Mouse (Mus musculus) urinary bladder, postnatal 4 days (tissue): ENCODE measurements around the gene Pip4k2c.
A peak's percentile ranks its signal among the peaks of the same experiment; 100 is the strongest.

Experiments used
- DNase-seq, 2 experiments: peaks; one replicate each; pipeline ENCODE4 v3.0.0; 2021 to 2022; ENCODE audit warnings: low spot score in 2 of 2

Pip4k2c gene

DNA sequence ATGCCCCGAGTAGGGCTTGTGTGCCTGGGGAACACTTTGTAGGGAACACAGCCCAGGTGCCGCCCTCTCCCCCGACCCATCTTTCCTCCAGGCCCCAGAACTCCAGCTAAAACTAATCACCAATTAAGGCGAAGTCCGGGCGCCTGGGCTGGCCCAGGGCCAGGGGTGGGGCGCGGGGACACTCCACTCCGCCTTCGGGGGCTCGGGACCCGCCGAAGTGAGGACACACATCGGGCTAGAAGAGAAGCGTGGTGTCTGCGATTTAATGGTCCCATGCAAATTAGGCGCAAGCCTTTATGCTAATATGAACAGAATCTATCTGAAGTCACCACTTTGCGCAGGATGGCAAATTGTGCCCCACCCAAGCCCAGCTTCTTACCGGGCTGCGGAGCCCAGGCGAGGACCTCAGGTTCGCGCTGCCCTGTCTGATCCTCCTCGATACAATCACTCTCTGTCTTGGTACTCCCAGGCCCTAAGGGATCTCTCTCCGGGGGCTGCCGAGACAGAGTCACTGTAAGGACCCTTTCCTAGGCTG, 22.2 kb downstream of the Pip4k2c start:
- DNase-seq: peak in 1 of 2 experiments; percentile 55

DNA sequence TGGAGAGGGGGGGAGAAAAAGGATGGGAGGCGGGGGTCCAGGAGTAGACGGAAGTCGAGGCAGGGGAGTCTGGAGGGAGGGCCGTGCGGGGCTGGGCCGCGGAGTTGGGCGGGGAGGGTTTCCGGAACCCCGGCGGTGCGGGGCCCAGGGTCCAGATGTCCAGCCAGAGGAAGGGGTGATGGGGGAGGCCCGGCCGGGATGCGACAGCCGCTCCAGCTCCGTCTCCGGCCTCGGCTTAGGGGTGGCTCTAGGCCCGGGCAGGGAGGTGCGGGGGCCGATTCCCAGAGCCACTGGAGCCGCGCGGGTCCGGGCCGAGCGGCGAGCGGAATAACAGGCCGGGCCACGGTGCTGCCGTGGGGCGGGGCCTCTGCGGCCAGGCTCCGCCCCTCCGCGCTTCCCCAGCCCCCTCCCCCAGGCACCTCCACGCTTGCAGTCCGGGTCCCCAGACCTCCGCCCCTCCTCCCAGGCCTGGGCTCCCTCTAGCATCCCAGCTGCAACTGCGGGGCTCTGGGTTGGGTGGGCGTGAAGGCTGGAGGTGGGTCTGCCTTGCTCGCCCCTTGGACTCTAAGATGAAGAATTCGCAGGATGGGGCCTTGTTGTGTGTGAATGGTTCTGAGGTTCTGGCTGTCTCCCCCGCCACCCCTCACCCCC, 22.8 kb downstream of the Pip4k2c start:
- DNase-seq: peak; percentile 67 to 68

DNA sequence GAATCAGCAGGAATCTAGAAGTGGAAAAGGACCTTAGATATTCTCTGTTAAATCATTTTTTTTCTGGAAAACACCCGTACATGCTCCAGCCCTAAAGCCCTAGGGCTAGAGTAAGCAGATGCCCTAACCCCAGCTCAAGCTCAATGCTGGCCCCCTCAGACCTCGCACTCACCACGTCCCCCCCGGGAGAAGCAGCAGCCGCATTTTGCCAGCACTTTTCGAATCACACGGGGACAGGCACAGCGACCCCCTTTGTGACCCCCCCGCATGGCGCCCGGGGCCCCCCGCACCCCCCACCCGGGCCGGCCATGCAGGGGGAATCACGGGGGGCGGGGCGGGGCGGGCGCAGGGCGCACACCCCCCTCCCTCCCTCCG, 23.3 kb downstream of the Pip4k2c start:
- DNase-seq: no peak

DNA sequence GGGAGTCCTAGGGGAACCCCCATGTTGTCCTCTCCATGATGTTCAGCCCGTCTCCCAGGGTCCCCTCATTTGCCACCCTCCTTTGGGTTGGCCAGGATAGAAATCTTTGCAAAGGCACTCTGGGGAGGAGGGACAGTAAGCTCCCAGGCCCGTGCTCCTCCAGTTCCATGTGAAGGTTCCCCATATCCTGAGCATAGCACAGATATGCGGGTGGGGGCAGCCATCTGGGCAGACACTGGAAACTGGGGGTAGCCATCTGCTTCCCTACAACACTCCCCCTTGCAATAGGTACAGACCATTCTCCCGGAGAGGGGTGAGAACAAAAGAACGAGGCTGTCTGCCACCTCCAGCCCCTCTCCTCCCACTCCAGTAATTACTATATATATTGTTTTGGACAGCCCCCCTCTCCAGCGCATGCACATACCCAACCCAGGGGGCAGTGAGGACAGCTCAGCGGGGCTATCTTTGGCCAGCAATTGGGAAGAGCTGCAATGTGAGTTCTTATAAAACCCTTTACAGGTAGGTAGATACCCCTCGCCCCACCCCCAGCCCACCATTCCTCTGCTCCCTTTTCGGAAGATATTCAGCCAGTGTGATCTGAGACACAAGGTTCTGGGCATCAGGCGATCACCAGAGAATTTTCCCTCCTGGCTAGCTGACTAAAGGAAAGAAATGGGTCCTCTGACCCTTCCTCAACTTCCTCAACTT, 23.9 kb downstream of the Pip4k2c start:
- no peak for DNase-seq

DNA sequence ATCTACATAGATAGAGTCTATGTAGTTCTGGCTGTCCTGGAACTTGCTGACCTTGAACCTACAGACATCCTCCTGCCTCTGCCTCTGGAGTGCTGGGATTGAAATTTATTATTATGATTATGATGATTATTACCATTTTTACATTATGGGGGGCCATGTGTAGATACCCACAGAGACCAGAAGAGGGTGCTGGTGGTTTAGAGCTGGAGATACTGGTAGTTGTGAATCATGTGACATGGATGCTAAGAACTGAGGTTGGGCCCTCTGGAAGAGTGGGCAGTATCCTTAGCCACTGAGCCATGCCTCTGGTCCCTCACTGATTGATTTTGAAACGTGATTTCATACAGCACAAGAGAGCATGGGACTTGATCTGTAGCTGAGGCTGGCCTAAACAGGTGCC, 24.9 kb downstream of the Pip4k2c start:
- no peak for DNase-seq

DNA sequence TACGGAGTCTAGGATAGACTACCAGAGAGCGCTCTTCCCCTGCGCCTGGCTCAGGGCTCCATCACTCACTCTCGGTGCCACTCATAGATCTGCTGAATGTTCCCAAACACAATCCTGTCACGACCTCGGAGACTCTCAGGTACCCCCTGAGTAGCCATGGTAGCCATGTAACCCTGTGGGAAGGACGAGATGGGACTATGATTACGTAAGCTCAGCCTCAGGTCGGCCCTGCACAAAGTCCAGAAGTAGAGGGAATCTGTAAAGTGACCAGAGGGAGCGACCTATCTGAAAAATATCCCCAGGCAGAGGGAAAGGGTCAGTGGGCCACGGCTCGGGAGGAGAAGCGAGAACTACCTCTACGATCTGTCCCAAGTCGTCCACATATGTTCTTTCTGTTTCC, 25.9 kb downstream of the Pip4k2c start:
- DNase-seq: no peak

DNA sequence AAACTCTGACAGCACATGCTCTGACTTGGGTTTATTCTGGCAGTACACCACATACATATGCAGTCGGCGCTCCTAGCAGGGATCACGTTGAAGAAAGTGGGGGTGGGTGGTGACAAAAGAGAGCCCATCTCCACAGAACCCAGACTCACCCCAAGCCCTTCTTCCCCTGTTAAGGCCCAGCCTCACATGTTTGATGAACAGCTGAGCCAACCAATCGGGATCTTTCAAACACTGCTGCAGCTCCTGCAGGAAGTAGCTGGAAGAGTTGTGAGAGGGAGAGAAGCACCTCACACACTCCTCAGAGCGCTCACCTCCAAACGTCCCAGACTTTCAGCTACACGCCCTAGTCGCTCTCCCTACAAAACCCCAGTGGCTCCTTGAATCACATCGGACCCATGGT, 26.3 kb downstream of the Pip4k2c start:
- DNase-seq: no peak

DNA sequence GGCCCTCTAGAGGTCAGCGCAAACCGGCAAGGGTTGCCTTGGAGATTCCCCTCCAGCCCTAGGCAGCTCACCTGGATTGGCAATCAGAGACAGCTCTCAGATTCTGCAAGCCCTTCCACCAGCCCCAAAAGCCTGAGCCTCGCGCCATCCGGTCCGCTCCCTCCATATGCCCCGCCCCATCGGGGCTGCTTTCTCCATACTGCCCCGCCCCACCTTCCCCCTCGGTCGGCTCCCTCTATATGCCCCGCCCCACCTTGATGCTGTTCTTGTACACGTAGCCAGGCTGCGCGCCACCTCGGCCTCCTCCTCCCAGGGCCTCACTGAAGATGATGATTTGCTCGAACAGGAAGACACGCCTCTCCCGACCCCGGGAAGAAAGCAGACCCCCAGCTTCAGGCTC, 27.6 kb downstream of the Pip4k2c start:
- DNase-seq: peak in 1 of 2 experiments; percentile 56

DNA sequence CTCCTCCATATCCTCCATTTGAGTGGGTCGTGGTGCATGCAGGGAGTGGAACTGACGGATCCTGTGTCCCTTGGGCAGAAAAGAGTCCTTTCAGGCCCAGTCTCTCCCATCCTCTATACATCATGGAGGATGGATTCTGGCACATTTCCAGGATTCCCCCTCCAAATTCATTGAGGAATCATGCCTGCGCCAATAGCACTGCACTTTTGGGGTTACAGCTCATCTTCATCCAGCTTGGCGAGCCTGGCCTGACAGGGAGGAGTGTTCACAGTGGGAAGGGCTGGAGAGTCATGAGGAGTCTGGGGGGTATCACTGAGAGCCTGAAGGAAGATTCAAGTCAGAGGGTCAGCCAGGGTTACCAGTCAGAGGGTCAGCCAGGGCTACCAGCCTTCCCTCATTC, 28.8 kb downstream of the Pip4k2c start:
- peak in 1 of 2 experiments; percentile 57 for DNase-seq

DNA sequence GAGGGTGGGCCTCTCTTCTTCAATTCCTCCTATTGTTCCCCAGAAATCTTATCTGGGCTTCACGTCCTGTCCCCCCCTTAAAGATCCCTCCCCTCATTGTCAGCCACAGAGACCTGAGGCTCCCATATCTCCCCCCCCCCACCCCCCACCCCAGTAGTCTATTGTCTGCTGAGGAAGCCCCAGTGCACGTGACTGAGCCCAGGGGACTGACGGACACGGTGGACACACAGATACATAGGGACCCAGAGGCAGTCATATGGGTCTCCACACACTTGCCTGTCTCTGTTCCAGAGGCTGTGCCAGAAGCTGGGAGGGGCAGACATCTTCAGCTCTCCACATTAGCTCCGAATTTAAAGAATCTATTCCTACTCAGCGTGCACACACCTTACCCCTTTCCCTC, 29.8 kb downstream of the Pip4k2c start:
- DNase-seq: no peak

DNA sequence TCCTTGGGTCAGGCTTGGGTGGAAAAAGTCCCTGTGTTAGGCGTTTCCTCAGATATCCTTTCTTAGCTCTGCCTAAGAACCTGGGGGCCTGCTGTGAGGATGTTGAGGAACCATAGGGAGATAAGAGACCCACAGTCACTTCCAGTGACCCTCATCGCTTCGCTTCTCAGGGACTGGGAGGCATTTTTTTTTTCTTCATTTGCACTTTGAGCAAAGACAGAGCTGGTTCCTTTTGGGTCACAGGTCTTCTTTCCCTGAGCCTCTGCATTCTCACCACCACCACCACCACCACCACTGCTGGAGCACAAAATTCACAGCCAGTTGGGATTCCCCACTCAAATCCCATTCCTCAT, 30.7 kb downstream of the Pip4k2c start:
- DNase-seq: no peak

DNA sequence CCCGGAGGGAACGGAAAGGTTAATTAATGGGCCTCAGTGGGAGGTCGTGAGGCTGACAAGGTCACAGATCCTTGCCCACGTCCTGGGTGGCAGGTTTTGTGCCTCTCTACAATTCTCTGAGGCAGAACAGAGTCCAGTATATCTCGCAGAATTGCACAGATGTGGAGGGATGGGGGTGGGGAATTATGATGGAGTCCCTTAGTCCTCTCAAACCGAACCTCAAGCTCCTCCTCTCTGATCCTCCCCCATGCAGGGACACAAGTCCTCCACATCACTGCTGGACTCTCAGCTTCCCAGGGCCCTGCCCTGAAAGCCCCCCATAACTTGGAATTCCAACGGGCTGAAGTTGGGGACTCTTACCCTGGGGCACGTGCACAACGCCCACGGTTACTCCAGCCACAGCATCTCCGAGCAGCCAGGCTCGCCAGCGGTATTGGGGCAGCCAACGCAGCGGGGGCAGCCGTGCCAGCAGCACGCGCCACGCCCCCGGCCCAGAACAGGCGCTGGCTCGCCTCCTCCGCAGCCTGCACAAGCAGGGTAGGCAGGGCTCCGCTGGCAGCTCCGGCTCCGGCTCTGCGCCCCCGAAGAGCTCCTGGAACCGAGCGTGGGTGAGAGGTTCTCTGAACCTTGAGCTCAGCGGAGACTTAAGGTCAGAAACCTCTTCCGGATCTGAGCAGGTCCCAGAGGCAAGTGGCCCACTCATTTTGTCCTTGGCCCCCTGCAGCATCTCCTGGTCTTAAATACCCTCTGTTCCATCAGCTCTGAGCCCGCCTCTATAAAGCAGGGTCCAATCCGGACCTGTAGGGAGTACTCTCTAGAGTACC, 31.3 kb downstream of the Pip4k2c start, which contains the start of gene Slc26a10:
TSS of gene Slc26a10 (minus strand) at position 775 of the 824 bp plus-strand sequence.
- DNase-seq: peak in 1 of 2 experiments; percentile 62

DNA sequence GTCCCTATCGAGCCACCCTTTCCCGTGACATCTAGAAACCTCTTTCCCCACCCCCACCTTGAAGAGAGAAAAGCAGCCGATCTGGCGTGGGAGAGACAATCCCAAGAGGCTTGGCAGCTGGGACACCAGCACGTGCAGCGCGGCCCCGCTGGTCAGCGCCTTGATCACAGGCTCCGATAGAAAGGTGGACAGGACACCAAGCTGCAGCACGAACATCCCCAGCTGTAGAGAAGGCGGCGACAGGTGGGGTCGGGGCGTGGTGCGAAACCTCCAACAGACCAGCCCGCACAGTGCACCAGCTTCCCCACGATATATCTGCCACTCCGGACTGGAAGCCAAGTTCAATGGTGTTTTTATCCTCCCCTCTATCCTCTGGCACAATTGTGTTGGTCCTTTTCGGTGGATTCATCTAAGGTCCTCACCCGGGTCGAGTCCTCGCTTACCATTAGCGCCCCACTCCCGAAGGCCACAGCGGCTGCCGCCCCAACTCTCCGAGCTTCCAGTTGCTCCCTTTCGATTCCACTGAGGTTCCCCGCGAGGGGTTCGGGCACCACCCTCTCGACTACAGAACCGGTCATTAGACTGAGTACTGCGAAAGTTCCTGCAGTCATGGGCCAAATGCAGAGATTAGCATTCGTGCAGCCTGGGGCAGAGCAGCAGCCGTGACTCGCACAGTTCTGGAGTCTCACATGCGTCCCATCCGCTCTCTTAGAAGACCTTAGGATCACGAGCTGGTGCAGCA, 32.9 kb downstream of the Pip4k2c start:
- no peak for DNase-seq

DNA sequence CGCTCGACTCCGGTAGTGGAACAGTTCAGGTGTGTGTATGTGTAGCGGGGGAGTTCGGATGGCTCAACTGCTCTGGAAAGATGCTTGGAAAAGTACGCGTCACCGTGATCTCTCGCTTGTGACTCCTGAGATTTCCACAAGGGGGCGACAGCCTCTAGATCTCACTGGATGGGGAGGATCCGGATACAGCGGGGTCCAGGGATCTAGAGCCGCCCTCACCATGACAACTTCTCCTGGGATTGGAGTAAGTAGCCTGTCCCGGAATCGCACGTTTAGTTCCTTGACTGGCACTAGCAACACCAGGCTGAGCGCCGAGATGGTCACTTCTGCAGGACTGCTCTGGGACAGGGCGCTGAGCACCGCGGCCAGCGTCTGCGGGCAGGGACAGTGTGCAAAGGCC, 33.7 kb downstream of the Pip4k2c start:
- DNase-seq: peak in 1 of 2 experiments; percentile 77

DNA sequence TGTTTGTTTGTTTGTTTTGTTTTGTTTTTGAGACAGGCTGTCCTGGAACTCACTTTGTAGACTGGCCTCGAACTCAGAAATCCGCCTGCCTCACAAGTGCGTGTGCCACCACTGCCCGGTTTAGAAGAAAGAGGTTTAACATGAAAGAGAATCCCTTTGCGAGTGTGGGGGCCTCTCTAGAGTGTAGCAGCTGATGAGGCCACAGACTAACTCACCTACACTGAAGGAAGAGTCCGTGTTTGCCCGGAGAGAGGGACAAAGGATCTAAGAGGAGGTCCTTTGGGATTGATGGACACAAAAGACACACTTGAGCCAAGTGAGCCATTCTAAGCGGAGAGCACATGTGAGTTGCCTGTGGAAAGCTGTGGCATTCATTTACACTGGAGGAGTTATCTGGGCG, 34.1 kb downstream of the Pip4k2c start:
- no peak for DNase-seq

DNA sequence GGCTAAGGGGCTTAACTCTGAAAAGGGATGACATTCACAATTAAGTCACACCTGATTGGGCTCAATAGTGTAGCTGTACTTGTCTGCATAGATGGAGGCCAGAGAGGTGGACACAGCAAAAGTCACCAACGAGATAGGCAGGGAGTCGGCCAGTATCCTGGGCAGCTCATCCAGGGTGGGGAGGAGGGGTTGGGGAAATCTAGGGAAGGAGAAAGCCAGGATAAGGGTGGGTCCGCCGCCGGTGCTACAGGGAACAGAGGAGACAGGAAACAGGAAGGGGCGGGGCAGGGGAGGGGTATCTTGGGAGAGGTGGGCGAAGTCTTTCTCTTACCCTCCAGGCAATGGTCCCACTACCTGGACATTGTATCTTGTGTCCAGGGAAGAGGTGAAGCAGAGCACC, 34.6 kb downstream of the Pip4k2c start:
- DNase-seq: no peak

DNA sequence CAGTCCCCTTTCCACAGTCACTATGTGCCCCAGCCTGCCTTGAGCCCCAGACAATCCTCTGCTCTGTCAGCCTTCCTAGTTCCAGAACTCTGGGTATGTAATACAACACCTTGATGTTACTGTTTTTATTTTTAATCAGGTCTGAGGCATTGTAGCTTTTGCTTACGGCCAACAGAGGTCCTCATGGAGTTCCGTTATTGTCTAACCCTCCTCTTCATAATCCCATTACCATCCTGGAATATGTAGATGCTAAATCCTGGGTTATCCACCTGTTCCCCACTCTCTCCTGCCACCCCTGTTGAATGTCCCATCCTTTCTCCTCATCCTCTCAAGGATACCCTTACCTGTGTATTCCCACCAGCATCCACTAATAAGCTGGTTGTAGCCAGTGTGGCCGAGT, 35.2 kb downstream of the Pip4k2c start:
- no peak for DNase-seq

DNA sequence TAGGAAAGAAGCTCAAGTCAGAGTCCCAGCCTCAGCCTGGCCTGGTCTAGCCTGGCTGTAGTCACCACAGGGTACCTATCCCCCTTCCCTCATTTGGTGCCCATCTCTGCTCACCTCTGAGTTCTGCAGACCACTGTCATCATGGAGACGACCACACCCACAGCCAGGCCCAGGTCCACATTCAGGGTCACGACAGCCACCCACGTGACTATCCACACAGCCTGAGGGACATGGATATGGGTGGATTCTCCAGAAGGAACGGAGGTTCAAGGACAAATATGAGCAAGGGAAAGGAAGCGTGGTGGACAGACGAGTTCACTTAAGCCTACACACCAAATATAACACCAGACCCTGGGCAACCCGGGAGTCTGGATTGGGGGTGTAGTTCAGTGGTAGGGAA, 37.2 kb downstream of the Pip4k2c start:
- DNase-seq: no peak

DNA sequence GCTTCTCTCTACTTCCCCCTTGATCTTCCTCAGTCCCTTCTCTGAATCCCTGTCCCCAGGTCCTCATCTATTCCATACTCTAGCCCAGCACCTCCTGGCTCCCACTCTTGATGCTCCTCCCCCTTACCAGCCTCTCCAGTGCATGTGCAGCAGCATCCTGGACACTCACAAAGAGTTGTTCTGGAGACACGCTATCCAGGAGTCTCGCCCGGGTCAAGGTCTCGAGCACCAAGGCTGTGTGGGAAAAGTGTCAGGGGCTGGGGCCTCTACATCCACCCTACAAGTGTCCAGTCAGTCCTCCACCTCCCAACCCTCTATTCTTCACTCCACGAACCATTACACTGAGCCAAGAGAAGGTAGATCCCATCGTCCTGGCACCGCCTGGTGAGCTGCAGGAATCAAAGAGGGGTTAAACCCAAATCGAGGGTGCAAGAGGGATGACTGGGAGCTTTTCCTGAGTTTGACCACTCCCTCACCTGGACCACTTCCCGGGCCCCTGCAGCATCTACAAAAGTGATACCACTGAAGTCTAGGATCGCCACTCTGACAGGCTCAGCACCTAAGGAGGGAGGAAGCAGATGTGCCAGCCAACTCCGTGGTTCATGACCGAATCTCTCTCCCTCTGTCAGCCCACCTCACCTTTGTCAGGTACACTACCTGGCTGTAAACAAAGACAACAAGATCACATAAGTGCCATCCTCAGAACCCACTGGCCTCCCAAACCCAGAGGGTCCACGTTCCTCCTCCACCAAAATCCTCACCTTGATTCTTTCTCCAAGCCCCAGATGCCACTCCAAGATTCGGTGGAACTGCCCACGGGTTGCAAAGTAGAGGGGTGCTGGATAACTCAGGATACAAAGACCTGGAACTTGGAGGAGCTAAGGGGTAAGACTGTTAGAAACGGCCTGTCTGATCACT, 38.0 kb downstream of the Pip4k2c start:
- DNase-seq: no peak

DNA sequence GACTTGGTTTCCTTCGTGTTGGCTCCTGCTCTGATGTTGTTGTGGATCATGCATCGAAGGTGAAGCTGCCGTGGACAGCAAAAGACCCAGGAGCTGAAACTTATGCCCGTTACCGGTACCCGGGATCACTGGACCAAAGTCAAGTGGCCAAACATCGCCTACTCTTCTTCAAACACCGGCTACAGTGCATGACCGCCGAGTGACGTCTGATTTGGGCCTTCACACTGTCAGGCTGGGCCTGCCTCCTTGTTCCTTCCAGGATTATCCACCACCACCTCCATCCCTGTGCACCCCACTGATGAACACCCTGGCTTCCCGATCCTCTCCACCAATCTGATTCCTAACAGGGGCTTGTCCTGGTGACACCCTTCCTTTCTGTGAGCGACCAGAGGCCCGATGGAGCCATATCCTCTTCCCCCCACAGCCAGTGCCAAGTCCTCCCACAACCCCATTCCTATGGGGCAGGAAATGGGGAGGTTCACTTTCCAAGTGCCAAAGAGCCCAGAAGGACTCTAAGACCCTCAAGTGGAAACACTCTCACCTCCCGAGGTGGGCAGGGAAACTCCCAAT, 39.7 kb downstream of the Pip4k2c start:
- peak in 1 of 2 experiments; percentile 57 for DNase-seq
